Mouse (Mus musculus) C2C12 (cell line): ENCODE results near the gene Dennd4a.

ENCODE experiments used
- CTCF ChIP-seq: IDR thresholded peaks from one replicate; pipeline ENCODE4 v1.5.1; 2011; ENCODE audit not compliant: control insufficient read depth, insufficient read depth, insufficient read length
- FOSL1 ChIP-seq: IDR thresholded peaks from one replicate; pipeline ENCODE4 v1.8.0; 2011; ENCODE audit warnings: mild to moderate bottlenecking, low read length; ENCODE audit not compliant: poor library complexity, insufficient read depth, severe bottlenecking
- MYOD1 ChIP-seq: IDR thresholded peaks from one replicate; pipeline ENCODE4 v1.6.1; 2011; ENCODE audit warnings: low read depth; ENCODE audit not compliant: control insufficient read depth, insufficient read length
- MYOG ChIP-seq: IDR thresholded peaks from one replicate; pipeline ENCODE4 v1.6.1; 2011; ENCODE audit not compliant: control insufficient read depth, insufficient read length; ENCODE audit errors: extremely low read depth
- USF1 ChIP-seq: IDR thresholded peaks from one replicate; pipeline ENCODE4 v1.6.1; 2011; ENCODE audit warnings: low read depth, mild to moderate bottlenecking, control low read depth, moderate library complexity

DNA sequence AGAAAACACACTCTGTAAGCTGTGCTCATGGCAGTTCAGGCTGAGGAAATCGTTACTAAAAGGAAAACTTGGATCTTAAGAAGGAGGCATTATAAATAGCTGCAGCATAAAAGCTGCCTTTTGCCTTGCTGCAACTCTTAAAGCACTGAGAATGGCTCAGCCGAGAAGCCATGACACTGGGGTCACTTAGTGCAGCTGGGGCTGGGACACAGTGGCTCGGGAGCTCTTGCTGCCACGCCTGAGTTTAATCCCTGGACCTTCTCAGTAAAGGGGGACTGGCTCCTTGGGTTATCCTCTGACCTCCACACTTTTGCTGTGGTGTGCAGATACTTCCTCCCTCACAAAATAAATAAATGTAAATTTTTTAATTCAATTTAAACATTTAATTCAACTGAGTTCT is 91.7 kb downstream of the Dennd4a start:
- TF ChIP-seq USF1 = no peak
- no peak for TF ChIP-seq CTCF
- no peak for TF ChIP-seq MYOD1
- no peak for TF ChIP-seq MYOG
- no peak for TF ChIP-seq FOSL1
